Mouse (Mus musculus): Measurements from ENCODE around the gene Ctr9.

Gene Ctr9

GRCm38 (mm10) chr7:111048920-111049319 is 20.2 kb downstream of the Ctr9 start:
- DNase-seq: peak; percentile 24 to 43

- peak; percentile 74 to 82 for DNase-seq
These were observed 21.1 kb downstream of the Ctr9 start for GRCm38 (mm10) chr7:111049652-111050421.

- no peak for DNase-seq
These were observed 26.5 kb downstream of the Ctr9 start for GRCm38 (mm10) chr7:111055221-111055620.

- DNase-seq: no peak
These were observed 27.4 kb downstream of the Ctr9 start for GRCm38 (mm10) chr7:111055984-111056657.

GRCm38 (mm10) chr7:111059527-111059926 is 30.8 kb downstream of the Ctr9 start:
- no peak for DNase-seq

GRCm38 (mm10) chr7:111062971-111063370 is 34.2 kb downstream of the Ctr9 start:
- no peak for DNase-seq

GRCm38 (mm10) chr7:111068181-111068580 is 39.4 kb downstream of the Ctr9 start:
- no peak for DNase-seq

GRCm38 (mm10) chr7:111069439-111070166 is 40.9 kb downstream of the Ctr9 start:
- DNase-seq: no peak

- DNase-seq: no peak
These were observed 41.4 kb downstream of the Ctr9 start for GRCm38 (mm10) chr7:111070167-111070496.

GRCm38 (mm10) chr7:111072410-111072809 is 43.7 kb downstream of the Ctr9 start:
- no peak for DNase-seq

GRCm38 (mm10) chr7:111075288-111075687 is 46.5 kb downstream of the Ctr9 start:
- no peak for DNase-seq

GRCm38 (mm10) chr7:111078271-111078670 is 49.5 kb downstream of the Ctr9 start:
- DNase-seq: no peak

GRCm38 (mm10) chr7:111080026-111080425 is 51.3 kb downstream of the Ctr9 start:
- no peak for DNase-seq

GRCm38 (mm10) chr7:111080876-111081275 is 52.1 kb downstream of the Ctr9 start:
- DNase-seq: no peak

- DNase-seq: peak; percentile 89 to 92
These were observed 53.5 kb downstream of the Ctr9 start for GRCm38 (mm10) chr7:111082043-111082821.

- DNase-seq: peak; percentile 98 to 99
These were observed 54.3 kb downstream of the Ctr9 start, which contains the start of gene Eif4g2 for GRCm38 (mm10) chr7:111082822-111083732. TSS of gene Eif4g2 (minus strand) at chr7:111083030.

- DNase-seq: no peak
These were observed 55.0 kb downstream of the Ctr9 start for GRCm38 (mm10) chr7:111083733-111084120.

GRCm38 (mm10) chr7:111084443-111084842 is 55.7 kb downstream of the Ctr9 start:
- peak in 1 of 2 experiments; percentile 29 for DNase-seq

- DNase-seq: no peak
These were observed 56.4 kb downstream of the Ctr9 start for GRCm38 (mm10) chr7:111085153-111085552.

GRCm38 (mm10) chr7:111095169-111095568 is 66.4 kb downstream of the Ctr9 start:
- DNase-seq: no peak

- DNase-seq: peak; percentile 75 to 87
These were observed 69.4 kb downstream of the Ctr9 start for GRCm38 (mm10) chr7:111098196-111098595.
